Mouse (Mus musculus): ENCODE data around the gene Fam129a. TPM values are rescaled to one million over a fixed set of nuclear protein-coding genes. Genes with fewer than 3 reads are reported as not detected.

The Fam129a gene
- polyA plus RNA-seq, 1 experiment from 2014 or later: 13.1 TPM

GRCm38 (mm10) chr1:151705723-151706396, 134.9 kb downstream of the Fam129a start:
- Histone ChIP-seq H3K27me3 (replicated peaks; ENCODE audit: insufficient read depth, low read length) (no peaks in the 10 kb centered on the region), H3K4me3 (ENCODE audit: low read depth, low read length) (no peak overlapping the region), H3K27ac (ENCODE audit: low read length) (no peak overlapping the region), H3K36me3 (ENCODE audit: insufficient read depth, low read length) (no peaks in the 10 kb centered on the region), H3K4me2 (replicated peaks; ENCODE audit: low read depth, low read length) (no peak overlapping the region), H3K9me3 (ENCODE audit: low read length) (no peaks in the 10 kb centered on the region), H3K9ac (replicated peaks; ENCODE audit: low read depth) (no peak overlapping the region), H3K4me1 (ENCODE audit: insufficient read depth, low read depth, low read length) (peaks cover 4% of the 10 kb centered on the region)
- peak; percentile 88 for DNase-seq (ENCODE audit: low spot score)
- 20% methylated on average over 11 of the region's 11 CpGs for WGBS
- ATAC-seq: peak; percentile 80
- TF ChIP-seq CTCF (IDR thresholded peaks at IDR 0.05) (peak; percentile 99), EP300 (IDR thresholded peaks at IDR 0.05) (no peak)

- no peaks in the 10 kb centered on the region for H3K9me3 ChIP-seq (ENCODE audit: low read length)
- H3K36me3 ChIP-seq (ENCODE audit: insufficient read depth, low read length): no peaks in the 10 kb centered on the region
- no peak overlapping the region for H3K27ac ChIP-seq (ENCODE audit: low read length)
- no peak overlapping the region for H3K9ac ChIP-seq (replicated peaks; ENCODE audit: low read depth)
- DNase-seq (ENCODE audit: low spot score): no peak
- no peaks in the 10 kb centered on the region for H3K27me3 ChIP-seq (replicated peaks; ENCODE audit: insufficient read depth, low read length)
- 74% methylated on average over 3 of the region's 3 CpGs for WGBS
- ATAC-seq: no peak
- no peak overlapping the region for H3K4me2 ChIP-seq (replicated peaks; ENCODE audit: low read depth, low read length)
- no peak for TF ChIP-seq CTCF (IDR thresholded peaks at IDR 0.05)
- no peak for TF ChIP-seq EP300 (IDR thresholded peaks at IDR 0.05)
- peaks cover 4% of the 10 kb centered on the region for H3K4me1 ChIP-seq (ENCODE audit: insufficient read depth, low read depth, low read length)
- H3K4me3 ChIP-seq (ENCODE audit: low read depth, low read length): no peak overlapping the region
Measured at GRCm38 (mm10) chr1:151706397-151706752, 135.4 kb downstream of the Fam129a start.

GRCm38 (mm10) chr1:151708966-151709733, 138.2 kb downstream of the Fam129a start:
- ATAC-seq (peak; percentile 64), DNase-seq (ENCODE audit: low spot score) (peak; percentile 55)
- H3K27ac ChIP-seq (ENCODE audit: low read length): no peak overlapping the region
- WGBS: 7% methylated on average over 13 of the region's 13 CpGs
- no peaks in the 10 kb centered on the region for H3K27me3 ChIP-seq (replicated peaks; ENCODE audit: insufficient read depth, low read length)
- H3K9me3 ChIP-seq (ENCODE audit: low read length): no peaks in the 10 kb centered on the region
- no peak overlapping the region for H3K9ac ChIP-seq (replicated peaks; ENCODE audit: low read depth)
- no peak for TF ChIP-seq CTCF (IDR thresholded peaks at IDR 0.05)
- TF ChIP-seq EP300 (IDR thresholded peaks at IDR 0.05): no peak
- no peaks in the 10 kb centered on the region for H3K36me3 ChIP-seq (ENCODE audit: insufficient read depth, low read length)
- no peak overlapping the region for H3K4me3 ChIP-seq (ENCODE audit: low read depth, low read length)
- H3K4me2 ChIP-seq (replicated peaks; ENCODE audit: low read depth, low read length): no peak overlapping the region
- peaks cover 4% of the 10 kb centered on the region for H3K4me1 ChIP-seq (ENCODE audit: insufficient read depth, low read depth, low read length)

- H3K27ac ChIP-seq (ENCODE audit: low read length): no peak overlapping the region
- no peak overlapping the region for H3K4me2 ChIP-seq (replicated peaks; ENCODE audit: low read depth, low read length)
- peak; percentile 23 for ATAC-seq
- no peak for DNase-seq (ENCODE audit: low spot score)
- H3K4me1 ChIP-seq (ENCODE audit: insufficient read depth, low read depth, low read length): peaks cover 4% of the 10 kb centered on the region
- no peaks in the 10 kb centered on the region for H3K27me3 ChIP-seq (replicated peaks; ENCODE audit: insufficient read depth, low read length)
- H3K36me3 ChIP-seq (ENCODE audit: insufficient read depth, low read length): no peaks in the 10 kb centered on the region
- H3K9ac ChIP-seq (replicated peaks; ENCODE audit: low read depth): no peak overlapping the region
- H3K4me3 ChIP-seq (ENCODE audit: low read depth, low read length): no peak overlapping the region
- no peaks in the 10 kb centered on the region for H3K9me3 ChIP-seq (ENCODE audit: low read length)
- TF ChIP-seq EP300 (IDR thresholded peaks at IDR 0.05): no peak
- TF ChIP-seq CTCF (IDR thresholded peaks at IDR 0.05): no peak
- WGBS: 14% methylated on average over 2 of the region's 2 CpGs
Measured at GRCm38 (mm10) chr1:151709734-151710022, 138.7 kb downstream of the Fam129a start.

GRCm38 (mm10) chr1:151710424-151711055, 139.6 kb downstream of the Fam129a start:
- H3K9me3 ChIP-seq (ENCODE audit: low read length): no peaks in the 10 kb centered on the region
- TF ChIP-seq CTCF (IDR thresholded peaks at IDR 0.05) (no peak), EP300 (IDR thresholded peaks at IDR 0.05) (no peak)
- H3K4me3 ChIP-seq (ENCODE audit: low read depth, low read length): no peak overlapping the region
- no peak for ATAC-seq
- no peak overlapping the region for H3K4me2 ChIP-seq (replicated peaks; ENCODE audit: low read depth, low read length)
- no peak for DNase-seq (ENCODE audit: low spot score)
- no peaks in the 10 kb centered on the region for H3K27me3 ChIP-seq (replicated peaks; ENCODE audit: insufficient read depth, low read length)
- H3K4me1 ChIP-seq (ENCODE audit: insufficient read depth, low read depth, low read length): peaks cover 4% of the 10 kb centered on the region
- no peak overlapping the region for H3K27ac ChIP-seq (ENCODE audit: low read length)
- no peak overlapping the region for H3K9ac ChIP-seq (replicated peaks; ENCODE audit: low read depth)
- WGBS: 48% methylated on average over 5 of the region's 5 CpGs
- no peaks in the 10 kb centered on the region for H3K36me3 ChIP-seq (ENCODE audit: insufficient read depth, low read length)

GRCm38 (mm10) chr1:151711062-151711461, 140.1 kb downstream of the Fam129a start:
- H3K36me3 ChIP-seq (ENCODE audit: insufficient read depth, low read length): no peaks in the 10 kb centered on the region
- ATAC-seq (no peak), DNase-seq (ENCODE audit: low spot score) (no peak)
- H3K27me3 ChIP-seq (replicated peaks; ENCODE audit: insufficient read depth, low read length): no peaks in the 10 kb centered on the region
- no peaks in the 10 kb centered on the region for H3K9me3 ChIP-seq (ENCODE audit: low read length)
- WGBS: 68% methylated on average over 7 of the region's 7 CpGs
- no peak overlapping the region for H3K27ac ChIP-seq (ENCODE audit: low read length)
- H3K4me1 ChIP-seq (ENCODE audit: insufficient read depth, low read depth, low read length): peaks cover 4% of the 10 kb centered on the region
- no peak overlapping the region for H3K4me3 ChIP-seq (ENCODE audit: low read depth, low read length)
- TF ChIP-seq EP300 (IDR thresholded peaks at IDR 0.05) (no peak), CTCF (IDR thresholded peaks at IDR 0.05) (no peak)
- H3K9ac ChIP-seq (replicated peaks; ENCODE audit: low read depth): no peak overlapping the region
- no peak overlapping the region for H3K4me2 ChIP-seq (replicated peaks; ENCODE audit: low read depth, low read length)

All from lung, postnatal 0 days (tissue).